Mouse (Mus musculus) embryonic fibroblast, embryonic 13.5 days (primary cell): Measurements from ENCODE around the gene 4930583I09Rik.

Experiments
- CTCF ChIP-seq: IDR thresholded peaks from 2 replicates; pipeline ENCODE4 v1.5.1; 2011; ENCODE audit warnings: mild to moderate bottlenecking, control low read depth, low read length, moderate library complexity, borderline replicate concordance; ENCODE audit not compliant: insufficient read depth
- POLR2A ChIP-seq: IDR thresholded peaks from 2 replicates; pipeline ENCODE4 v1.6.1; 2011; ENCODE audit warnings: low read depth, mild to moderate bottlenecking, control low read depth, low read length, moderate library complexity

DNA sequence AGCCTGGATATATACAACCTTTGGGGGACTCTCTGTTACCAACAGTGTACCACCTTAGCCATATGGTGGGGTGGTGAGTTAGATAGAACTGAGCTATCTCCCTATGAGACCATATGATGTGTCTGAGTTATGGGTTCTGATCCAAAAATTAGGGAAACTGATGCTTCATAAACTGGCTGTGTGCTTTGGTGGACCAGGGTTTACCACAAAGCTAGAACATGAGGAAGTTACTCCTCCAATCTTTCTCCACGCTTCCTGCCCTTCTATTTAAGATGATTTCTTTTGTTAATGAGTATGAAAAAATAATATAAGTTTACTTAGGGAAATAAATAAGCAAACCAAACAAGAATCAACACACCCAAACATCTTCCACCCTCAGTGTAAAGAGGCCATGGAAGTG lies 10.8 kb upstream of the 4930583I09Rik start:
- no peak for TF ChIP-seq POLR2A
- TF ChIP-seq CTCF, result no peak
